Mouse (Mus musculus) intestine, postnatal 0 days (tissue): Measurements from ENCODE around the gene Rp2. TPM values are rescaled to one million over a fixed set of nuclear protein-coding genes. Genes with fewer than 3 reads are reported as not detected.

Source experiments
- ATAC-seq: fragments of 200-750 bp; cut with Nextera tagmentation; 2 replicates; pipeline ENCODE4 v1.8.0; 2017; ENCODE audit warnings: mild to moderate bottlenecking, moderate TSS enrichment, moderate library complexity
- H3K27ac ChIP-seq: fragments of 300-500 bp; sonication (generic); 2 replicates; pipeline ENCODE4 v1.5.1; 2014; ENCODE audit warnings: mild to moderate bottlenecking, low read depth, low read length, moderate library complexity
- H3K27me3 ChIP-seq: fragments of 300-500 bp; sonication (generic); replicated peaks from 2 replicates; pipeline ENCODE4 v1.6.1; 2014; ENCODE audit warnings: low read length, mixed read lengths; ENCODE audit not compliant: control insufficient read depth, insufficient read depth
- H3K36me3 ChIP-seq: fragments of 300-500 bp; sonication (generic); 2 replicates; pipeline ENCODE4 v1.6.1; 2014; ENCODE audit warnings: mild to moderate bottlenecking, moderate library complexity; ENCODE audit not compliant: control insufficient read depth, insufficient read depth
- H3K4me1 ChIP-seq: fragments of 300-500 bp; sonication (generic); replicated peaks from 2 replicates; pipeline ENCODE4 v1.6.1; 2014; ENCODE audit warnings: antibody characterized with exemption, low read length, mixed read lengths; ENCODE audit not compliant: control insufficient read depth, insufficient read depth
- H3K4me2 ChIP-seq: fragments of 300-500 bp; sonication (generic); replicated peaks from 2 replicates; pipeline ENCODE4 v1.6.1; 2014; ENCODE audit warnings: low read depth, mild to moderate bottlenecking, moderate library complexity
- H3K4me3 ChIP-seq: fragments of 300-500 bp; sonication (generic); 2 replicates; pipeline ENCODE4 v1.5.1; 2014; ENCODE audit warnings: low read depth, low read length
- H3K9ac ChIP-seq: fragments of 300-500 bp; sonication (generic); 2 replicates; pipeline ENCODE4 v1.6.1; 2014; ENCODE audit warnings: mild to moderate bottlenecking, low read depth, low read length
- H3K9me3 ChIP-seq: fragments of 300-500 bp; sonication (generic); 2 replicates; pipeline ENCODE4 v1.6.1; 2016; ENCODE audit warnings: mixed run types; ENCODE audit not compliant: control insufficient read depth
- CTCF ChIP-seq: sonication (generic); IDR thresholded peaks from 2 replicates; pipeline ENCODE4 v1.5.1; 2016; ENCODE audit warnings: low read depth, mild to moderate bottlenecking, control low read depth, antibody characterized with exemption, moderate library complexity
- WGBS: fragments of 180-500 bp; shearing (Covaris S2); extraction: QIAGEN DNeasy Blood & Tissue Kit; methylation state at CpG from one replicate; pipeline ENCODE4 v1.1.7; 2014; 5-methylcytosine and 5-hydroxymethylcytosine counted together
- polyA plus RNA-seq: library from polyadenylated mRNA; unstranded; fragments of >200 nt; fragmentation: Nextera tagmentation; extraction: Ambion mirVana; gene quantifications from 2 replicates; pipeline ENCODE4 v1.2.1, GENCODE M21; 2015

The Rp2 gene
- polyA plus RNA-seq, 1 experiment from 2014 or later: 11.7 TPM

- 42% methylated on average over 10 of the region's 10 CpGs for WGBS
- H3K4me1 ChIP-seq: no peaks in the 10 kb centered on the region
- no peak for TF ChIP-seq CTCF
- H3K9me3 ChIP-seq: no peaks in the 10 kb centered on the region
- no peaks in the 10 kb centered on the region for H3K27me3 ChIP-seq
- no peak overlapping the region; the same call in 1 of the 2 replicates for H3K27ac ChIP-seq
- H3K9ac ChIP-seq: no peak overlapping the region
- no peak overlapping the region; the same call in 1 of the 2 replicates for H3K4me2 ChIP-seq
- ATAC-seq: peak; percentile 94
- no peak overlapping the region for H3K4me3 ChIP-seq
- H3K36me3 ChIP-seq: no peaks in the 10 kb centered on the region
These were observed 50.8 kb downstream of the Rp2 start for GRCm38 (mm10) chrX:20414885-20415622.

GRCm38 (mm10) chrX:20418461-20418860 lies 54.2 kb downstream of the Rp2 start:
- Histone ChIP-seq H3K4me1 (no peaks in the 10 kb centered on the region), H3K27ac (no peak overlapping the region), H3K27me3 (no peaks in the 10 kb centered on the region), H3K9me3 (no peaks in the 10 kb centered on the region), H3K9ac (no peak overlapping the region), H3K4me2 (no peak overlapping the region), H3K36me3 (no peaks in the 10 kb centered on the region), H3K4me3 (no peak overlapping the region)
- no peak for TF ChIP-seq CTCF
- WGBS: 75% methylated on average over 2 of the region's 2 CpGs
- ATAC-seq: no peak

- Histone ChIP-seq H3K4me3 (no peak overlapping the region), H3K4me1 (no peaks in the 10 kb centered on the region), H3K9me3 (no peaks in the 10 kb centered on the region), H3K27me3 (no peaks in the 10 kb centered on the region), H3K9ac (no peak overlapping the region), H3K4me2 (no peak overlapping the region), H3K27ac (no peak overlapping the region), H3K36me3 (no peaks in the 10 kb centered on the region)
- 82% methylated on average over 4 of the region's 4 CpGs for WGBS
- no peak for TF ChIP-seq CTCF
- ATAC-seq: no peak
These were observed 55.3 kb downstream of the Rp2 start for GRCm38 (mm10) chrX:20419536-20419935.

GRCm38 (mm10) chrX:20425140-20425838 lies 61.0 kb downstream of the Rp2 start, which contains the start of gene Jade3:
Jade3 (plus strand) TSS chrX:20425688.
- Histone ChIP-seq H3K4me1 (no peaks in the 10 kb centered on the region), H3K9me3 (no peaks in the 10 kb centered on the region), H3K36me3 (no peaks in the 10 kb centered on the region), H3K4me2 (peak within 1 kb of the TSS; percentile 67), H3K9ac (peak within 1 kb of the TSS; percentile 62), H3K4me3 (peak within 1 kb of the TSS; percentile 57), H3K27me3 (no peaks in the 10 kb centered on the region), H3K27ac (peak within 1 kb of the TSS; percentile 78)
- 21% methylated on average over 45 of the region's 67 CpGs for WGBS
- TF ChIP-seq CTCF: peak; percentile 30; the same call in 1 of the 2 replicates
- peak; percentile 97 for ATAC-seq

- Histone ChIP-seq H3K36me3 (no peaks in the 10 kb centered on the region), H3K9ac (peak overlapping the region; percentile 62), H3K4me1 (no peaks in the 10 kb centered on the region), H3K9me3 (no peaks in the 10 kb centered on the region), H3K27ac (peak overlapping the region; percentile 78), H3K4me3 (peak overlapping the region; percentile 57), H3K27me3 (no peaks in the 10 kb centered on the region), H3K4me2 (peak overlapping the region; percentile 67)
- TF ChIP-seq CTCF: peak; percentile 56
- ATAC-seq: peak; percentile 21
- 24% methylated on average over 35 of the region's 51 CpGs for WGBS
These were observed 61.7 kb downstream of the Rp2 start for GRCm38 (mm10) chrX:20425839-20426449.

Other genes starting within 250 kb of the Rp2 start
- gene Slc9a7, start 72.7 kb upstream of the Rp2 start, polyA plus RNA-seq: 0.25 and 0.33 TPM in 2 replicates
- gene Jade3, start 61.2 kb downstream of the Rp2 start, polyA plus RNA-seq: 3.0 and 3.2 TPM in 2 replicates
- gene Rgn, start 185.3 kb downstream of the Rp2 start, polyA plus RNA-seq: 13.1 and 14.4 TPM in 2 replicates